Mouse (Mus musculus): ENCODE data around the gene Psmc2.

DNA sequence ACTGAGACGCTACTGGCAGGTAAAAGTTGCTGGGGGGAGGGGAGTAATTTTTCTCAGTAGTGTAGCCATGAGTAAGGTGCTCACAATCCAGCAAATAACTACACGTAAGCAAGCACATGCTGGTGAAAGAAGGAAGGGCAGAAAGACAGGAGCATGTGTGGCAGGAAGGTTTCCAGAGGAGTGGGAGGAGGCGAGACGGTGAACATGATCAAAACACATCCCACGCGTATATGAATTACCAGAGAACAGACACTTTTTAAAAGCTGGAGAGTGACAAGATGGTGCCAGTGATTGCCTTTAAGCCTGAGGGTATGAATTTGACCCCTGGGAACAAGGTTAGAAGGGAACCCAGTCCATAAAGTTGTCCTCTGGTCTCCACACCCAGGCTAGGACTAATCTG, 15.2 kb upstream of the Psmc2 start:
- TF ChIP-seq CTCF (IDR thresholded peaks at IDR 0.05; ENCODE audit: low read depth, low read length): no peak
- TF ChIP-seq POLR2A (IDR thresholded peaks at IDR 0.05; ENCODE audit: borderline replicate concordance, low read depth, low read length): no peak

Data from bone marrow macrophage, adult 2 months (primary cell).